Mouse (Mus musculus): ENCODE measurements at regions not wholly inside any gene's neighbourhood (a gene's known extent, or its start where the extent isn't known, plus 50 kb on each side); places are given as distances from the start of the nearest gene placed in this dataset.

DNA sequence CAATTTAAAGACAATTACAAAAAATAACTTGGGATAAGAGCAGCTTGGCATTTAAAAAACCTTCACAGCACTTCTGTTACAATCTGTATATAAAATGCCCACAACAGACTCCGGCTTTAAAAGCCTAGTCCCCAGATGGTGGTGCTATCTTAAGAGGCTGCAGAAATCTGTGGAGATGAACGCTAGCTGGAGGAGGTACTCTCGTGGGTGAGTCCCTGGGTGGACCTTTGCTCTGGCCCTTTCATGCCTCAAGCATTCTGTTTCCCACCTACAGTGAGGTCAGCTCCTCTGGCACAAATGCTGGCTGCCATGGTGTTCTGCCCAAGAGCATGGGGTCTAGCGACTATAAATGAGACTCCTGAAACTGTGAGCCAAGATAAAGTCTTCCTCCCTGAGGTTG, 280.6 kb upstream of the 9630041A04Rik start:
- Histone ChIP-seq H3K9me3 (ENCODE audit: control insufficient read depth, low read length) (no peaks in the 10 kb centered on the region), H3K4me3 (ENCODE audit: insufficient read depth in 1 of 2, low read depth in 2 of 2, low read length in 2 of 2) (no peak overlapping the region), H3K27me3 (ENCODE audit: control insufficient read depth, insufficient read depth, low read length) (no peaks in the 10 kb centered on the region), H3K4me1 (replicated peaks; ENCODE audit: control insufficient read depth in 2 of 2, insufficient read depth in 2 of 2, low read length in 1 of 2) (no peaks in the 10 kb centered on the region), H3K27ac (no peak overlapping the region), H3K9ac (replicated peaks) (no peak overlapping the region), H3K36me3 (replicated peaks; ENCODE audit: control insufficient read depth, insufficient read depth, low read depth) (no peaks in the 10 kb centered on the region), H3K4me2 (ENCODE audit: low read depth) (no peak overlapping the region)
- no peak for DNase-seq (ENCODE audit: low read depth in 3 of 3, low spot score in 3 of 3)
- WGBS (ENCODE audit: insufficient replicate concordance), result 54% methylated on average over 4 of the region's 4 CpGs
- ATAC-seq (ENCODE audit: insufficient read depth), result no peak
- TF ChIP-seq CTCF (IDR thresholded peaks at IDR 0.05; ENCODE audit: low read depth), result no peak

DNA sequence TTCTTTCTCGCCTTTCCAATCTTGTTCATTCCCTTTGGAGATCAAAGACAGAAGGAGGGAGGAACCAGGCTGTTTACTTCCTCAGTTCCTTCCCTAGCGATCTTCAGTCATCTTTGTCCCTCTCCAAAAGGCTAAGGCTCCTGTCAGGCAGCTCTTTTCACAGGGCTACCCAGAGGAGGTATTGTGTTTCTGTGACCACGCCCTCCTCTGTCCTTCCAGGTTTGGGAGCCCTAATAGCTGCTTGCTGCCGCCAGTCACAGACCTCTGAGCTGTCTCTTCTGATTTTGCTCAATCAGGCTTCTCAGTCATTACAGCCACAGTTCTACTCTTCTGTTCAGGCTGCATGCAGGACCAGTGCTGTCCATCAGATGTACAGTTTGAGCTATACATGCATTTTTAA, 290.9 kb upstream of the 9630041A04Rik start:
- WGBS (ENCODE audit: insufficient replicate concordance), result 7% methylated on average over 4 of the region's 4 CpGs
- DNase-seq (ENCODE audit: low read depth in 3 of 3, low spot score in 3 of 3) (no peak), ATAC-seq (ENCODE audit: insufficient read depth) (no peak)
- Histone ChIP-seq H3K27me3 (ENCODE audit: control insufficient read depth, insufficient read depth, low read length) (no peaks in the 10 kb centered on the region), H3K9ac (replicated peaks) (no peak overlapping the region), H3K4me2 (ENCODE audit: low read depth) (no peak overlapping the region), H3K4me3 (ENCODE audit: insufficient read depth in 1 of 2, low read depth in 2 of 2, low read length in 2 of 2) (no peak overlapping the region), H3K9me3 (ENCODE audit: control insufficient read depth, low read length) (no peaks in the 10 kb centered on the region), H3K4me1 (replicated peaks; ENCODE audit: control insufficient read depth in 2 of 2, insufficient read depth in 2 of 2, low read length in 1 of 2) (no peaks in the 10 kb centered on the region), H3K27ac (no peak overlapping the region), H3K36me3 (replicated peaks; ENCODE audit: control insufficient read depth, insufficient read depth, low read depth) (no peaks in the 10 kb centered on the region)
- no peak for TF ChIP-seq EP300 (IDR thresholded peaks at IDR 0.05; ENCODE audit: low read depth)
- TF ChIP-seq CTCF (IDR thresholded peaks at IDR 0.05; ENCODE audit: low read depth), result no peak

DNA sequence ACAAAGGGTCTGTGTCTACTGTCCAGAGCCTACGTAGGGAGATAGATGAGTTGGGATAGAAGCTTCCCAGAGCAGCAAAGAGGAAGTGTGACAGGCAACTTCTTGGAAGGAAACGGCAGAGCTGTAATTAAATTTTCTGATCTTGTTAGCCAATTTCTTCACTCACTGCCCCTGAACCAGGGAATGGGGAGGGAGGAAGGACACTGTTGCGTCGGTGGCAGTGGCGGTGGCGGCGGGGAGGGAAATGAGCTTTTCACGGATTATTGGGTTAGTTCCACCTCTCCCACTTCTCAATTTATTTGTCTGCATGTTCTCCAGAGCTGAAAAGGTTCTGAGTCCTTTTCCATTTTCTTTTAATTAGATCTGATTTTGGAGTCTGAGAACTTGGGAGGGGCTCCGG, 298.4 kb upstream of the 9630041A04Rik start:
- H3K27me3 ChIP-seq (ENCODE audit: control insufficient read depth, insufficient read depth, low read length), result no peaks in the 10 kb centered on the region
- no peak for ATAC-seq (ENCODE audit: insufficient read depth)
- no peaks in the 10 kb centered on the region for H3K9me3 ChIP-seq (ENCODE audit: control insufficient read depth, low read length)
- no peaks in the 10 kb centered on the region for H3K4me1 ChIP-seq (replicated peaks; ENCODE audit: control insufficient read depth in 2 of 2, insufficient read depth in 2 of 2, low read length in 1 of 2)
- no peak for DNase-seq (ENCODE audit: low read depth in 3 of 3, low spot score in 3 of 3)
- H3K4me2 ChIP-seq (ENCODE audit: low read depth), result no peak overlapping the region
- 67% methylated on average over 9 of the region's 9 CpGs for WGBS (ENCODE audit: insufficient replicate concordance)
- H3K4me3 ChIP-seq (ENCODE audit: insufficient read depth in 1 of 2, low read depth in 2 of 2, low read length in 2 of 2), result no peak overlapping the region
- no peak overlapping the region for H3K9ac ChIP-seq (replicated peaks)
- TF ChIP-seq EP300 (IDR thresholded peaks at IDR 0.05; ENCODE audit: low read depth), result no peak
- TF ChIP-seq CTCF (IDR thresholded peaks at IDR 0.05; ENCODE audit: low read depth), result no peak
- H3K36me3 ChIP-seq (replicated peaks; ENCODE audit: control insufficient read depth, insufficient read depth, low read depth), result no peaks in the 10 kb centered on the region
- no peak overlapping the region for H3K27ac ChIP-seq

DNA sequence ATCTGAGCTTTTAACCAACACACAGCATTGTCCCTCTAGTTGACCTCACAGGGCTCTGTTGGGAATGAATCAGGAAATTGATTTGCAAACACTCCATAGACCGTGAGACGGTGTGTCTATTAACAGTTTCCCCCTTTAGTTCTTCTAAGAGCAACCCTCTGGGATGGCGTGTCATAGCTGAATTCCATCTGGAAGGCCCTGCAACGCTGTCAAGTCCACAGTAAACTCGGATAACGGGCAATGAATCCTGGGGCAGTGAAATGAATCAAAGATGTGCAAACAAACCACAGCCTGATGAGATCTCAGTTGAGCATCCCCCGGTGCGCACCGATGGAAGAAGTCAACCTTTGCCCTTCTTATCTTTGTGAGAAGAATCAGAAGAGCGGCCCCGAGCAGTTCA, 302.3 kb upstream of the 9630041A04Rik start:
- TF ChIP-seq CTCF (IDR thresholded peaks at IDR 0.05; ENCODE audit: low read depth), result no peak
- no peak for TF ChIP-seq EP300 (IDR thresholded peaks at IDR 0.05; ENCODE audit: low read depth)
- WGBS (ENCODE audit: insufficient replicate concordance), result 69% methylated on average over 11 of the region's 11 CpGs

DNA sequence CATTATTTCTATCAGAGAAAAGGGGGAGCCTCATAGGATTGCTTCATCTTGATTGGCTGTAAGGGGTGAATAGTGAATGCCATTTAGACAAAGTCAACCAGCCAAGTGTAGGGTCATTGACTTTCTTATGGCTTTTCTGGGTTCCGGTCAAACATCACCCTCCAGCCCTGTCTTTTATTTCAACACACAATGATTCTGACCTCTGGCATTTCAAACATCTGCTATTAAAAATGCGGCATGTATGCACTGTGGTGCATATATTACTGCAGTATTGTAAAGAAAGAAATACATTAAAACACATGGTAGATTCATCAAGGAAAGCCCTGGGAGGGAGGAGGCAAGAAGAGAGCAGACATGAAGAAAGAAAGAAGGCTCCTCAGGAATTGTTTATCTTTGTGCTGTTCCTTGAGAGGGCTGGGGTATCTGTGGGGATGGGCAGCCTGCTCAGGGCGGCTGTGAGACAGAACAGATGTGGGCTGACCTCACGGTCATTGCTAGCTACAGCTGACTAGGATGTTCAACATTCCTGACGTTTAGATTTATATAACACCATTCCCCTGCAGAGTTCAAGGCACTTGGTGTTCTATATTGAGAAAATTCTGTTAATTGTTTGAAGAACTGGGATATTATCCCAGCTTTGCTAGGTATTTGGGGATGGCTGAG, 303.5 kb upstream of the Ppp2r3a start:
- H3K9ac ChIP-seq (replicated peaks), result no peak overlapping the region
- TF ChIP-seq EP300 (IDR thresholded peaks at IDR 0.05; ENCODE audit: low read depth) (no peak), CTCF (IDR thresholded peaks at IDR 0.05; ENCODE audit: low read depth) (no peak)
- no peak overlapping the region for H3K27ac ChIP-seq
- H3K36me3 ChIP-seq (replicated peaks; ENCODE audit: control insufficient read depth, insufficient read depth, low read depth), result no peaks in the 10 kb centered on the region
- H3K4me1 ChIP-seq (replicated peaks; ENCODE audit: control insufficient read depth in 2 of 2, insufficient read depth in 2 of 2, low read length in 1 of 2), result no peaks in the 10 kb centered on the region
- 44% methylated on average over 5 of the region's 5 CpGs for WGBS (ENCODE audit: insufficient replicate concordance)
- H3K4me3 ChIP-seq (ENCODE audit: insufficient read depth in 1 of 2, low read depth in 2 of 2, low read length in 2 of 2), result no peak overlapping the region
- H3K9me3 ChIP-seq (ENCODE audit: control insufficient read depth, low read length), result no peaks in the 10 kb centered on the region
- no peak for DNase-seq (ENCODE audit: low read depth in 3 of 3, low spot score in 3 of 3)
- no peak for ATAC-seq (ENCODE audit: insufficient read depth)
- no peak overlapping the region for H3K4me2 ChIP-seq (ENCODE audit: low read depth)
- H3K27me3 ChIP-seq (ENCODE audit: control insufficient read depth, insufficient read depth, low read length), result no peaks in the 10 kb centered on the region

More for the DNA sequence above, 302.3 kb upstream of the 9630041A04Rik start:
- Histone ChIP-seq H3K4me2 (ENCODE audit: low read depth) (no peak overlapping the region), H3K4me1 (replicated peaks; ENCODE audit: control insufficient read depth in 2 of 2, insufficient read depth in 2 of 2, low read length in 1 of 2) (no peaks in the 10 kb centered on the region), H3K9ac (replicated peaks) (no peak overlapping the region), H3K27ac (no peak overlapping the region), H3K27me3 (ENCODE audit: control insufficient read depth, insufficient read depth, low read length) (no peaks in the 10 kb centered on the region), H3K36me3 (replicated peaks; ENCODE audit: control insufficient read depth, insufficient read depth, low read depth) (no peaks in the 10 kb centered on the region), H3K9me3 (ENCODE audit: control insufficient read depth, low read length) (no peaks in the 10 kb centered on the region), H3K4me3 (ENCODE audit: insufficient read depth in 1 of 2, low read depth in 2 of 2, low read length in 2 of 2) (no peak overlapping the region)
- no peak for ATAC-seq (ENCODE audit: insufficient read depth)
- DNase-seq (ENCODE audit: low read depth in 3 of 3, low spot score in 3 of 3), result no peak

Measured in liver, embryonic 14.5 days (tissue).